Mouse (Mus musculus): ENCODE measurements around the gene Vmn2r11. TPM values are rescaled to one million over a fixed set of nuclear protein-coding genes. Genes with fewer than 3 reads are reported as not detected.

Gene Vmn2r11
- not detected for total RNA-seq (2023)

GRCm38 (mm10) chr5:109059469-109059868 is at the start of gene Vmn2r11:
Vmn2r11 (minus strand) TSS chr5:109059569.

GRCm38 (mm10) chr5:109097850-109098249 is 38.5 kb upstream of the Vmn2r11 start, which contains the start of gene Vmn2r12:
Vmn2r12 (minus strand) TSS chr5:109097950.

GRCm38 (mm10) chr5:109006427-109006826 is 52.9 kb downstream of the Vmn2r11 start, which contains the start of gene Vmn2r10:
Vmn2r10 (minus strand) TSS chr5:109006527.

Other genes with a start within 250 kb of the Vmn2r11 start
- not detected for gene Vmn2r9, start 207.0 kb downstream of the Vmn2r11 start, total RNA-seq (2023)
- gene Vmn2r10, start 53.0 kb downstream of the Vmn2r11 start, total RNA-seq (2023): not detected
- gene Vmn2r12, start 38.4 kb upstream of the Vmn2r11 start, total RNA-seq (2023): not detected
- gene Vmn2r13, start 132.6 kb upstream of the Vmn2r11 start, total RNA-seq (2023): not detected
- gene Vmn2r14, start 165.1 kb upstream of the Vmn2r11 start, total RNA-seq (2023): not detected
- not detected for gene Vmn2r15, start 238.1 kb upstream of the Vmn2r11 start, total RNA-seq (2023)

Measured in B cell, adult 67 days (primary cell).